Mouse (Mus musculus) ES-E14 (cell line): ENCODE data around the gene Thumpd2. TPM values are rescaled to one million over a fixed set of nuclear protein-coding genes. Genes with fewer than 3 reads are reported as not detected.

Experiments used
- DNase-seq: peaks from one replicate; pipeline ENCODE4 v3.0.0-alpha.2; 2013; ENCODE audit warnings: low read depth, low spot score
- H3K27ac ChIP-seq: 2 replicates; pipeline ENCODE4 v1.5.1; 2012; ENCODE audit warnings: low read depth, mild to moderate bottlenecking, low read length, moderate library complexity, mixed read lengths; ENCODE audit not compliant: poor library complexity, insufficient read depth, severe bottlenecking
- H3K36me3 ChIP-seq: 2 replicates; pipeline ENCODE4 v1.6.1; 2012; ENCODE audit warnings: mild to moderate bottlenecking, low read length, moderate library complexity, mixed read lengths; ENCODE audit not compliant: control insufficient read depth, poor library complexity, insufficient read depth, severe bottlenecking
- H3K4me1 ChIP-seq, 2 experiments: fragments of 150-350 bp in 1 of 2; sonication (generic) in 1 of 2; 2 replicates each; pipeline ENCODE4 v1.6.1; 2012; ENCODE audit warnings: low read length in 2 of 2, mild to moderate bottlenecking in 1 of 2, mixed read lengths in 1 of 2; ENCODE audit not compliant: control insufficient read depth in 2 of 2, insufficient read depth in 2 of 2, poor library complexity in 1 of 2
- H3K4me3 ChIP-seq, 2 experiments: fragments of 150-350 bp in 1 of 2; sonication (generic) in 1 of 2; 2 replicates each; pipeline ENCODE4 v1.5.1; 2012; ENCODE audit warnings: low read length in 2 of 2, low read depth in 1 of 2, mild to moderate bottlenecking in 1 of 2, mixed read lengths in 1 of 2; ENCODE audit not compliant: insufficient read depth in 1 of 2, poor library complexity in 1 of 2, severe bottlenecking in 1 of 2
- H3K9ac ChIP-seq: 2 replicates; pipeline ENCODE4 v1.6.1; 2012; ENCODE audit warnings: low read depth, mild to moderate bottlenecking, low read length, mixed read lengths; ENCODE audit not compliant: poor library complexity, insufficient read depth, severe bottlenecking
- H3K9me3 ChIP-seq: fragments of 150-350 bp; sonication (generic); 2 replicates; pipeline ENCODE4 v1.6.1; 2012; ENCODE audit warnings: low read depth, mild to moderate bottlenecking, low read length; ENCODE audit not compliant: control insufficient read depth, insufficient read depth
- CHD2 ChIP-seq: IDR thresholded peaks from 2 replicates; pipeline ENCODE4 v1.6.1; 2014; ENCODE audit warnings: mild to moderate bottlenecking, low read depth, low read length, inconsistent platforms
- HCFC1 ChIP-seq: IDR thresholded peaks from 2 replicates; pipeline ENCODE4 v1.6.1; 2012; ENCODE audit warnings: low read length, inconsistent platforms, borderline replicate concordance; ENCODE audit not compliant: insufficient read depth
- MAFK ChIP-seq: IDR thresholded peaks from 2 replicates; pipeline ENCODE4 v1.6.1; 2014; ENCODE audit warnings: mild to moderate bottlenecking, low read depth, low read length, inconsistent platforms; ENCODE audit not compliant: insufficient read depth
- ZC3H11A ChIP-seq: IDR thresholded peaks from 2 replicates; pipeline ENCODE4 v1.6.1; 2012; ENCODE audit warnings: low read depth, mild to moderate bottlenecking, inconsistent platforms, low read length, borderline replicate concordance
- ZNF384 ChIP-seq: IDR thresholded peaks from 2 replicates; pipeline ENCODE4 v1.6.1; 2012; ENCODE audit warnings: low read depth, low read length, inconsistent platforms
- in situ Hi-C, 2 experiments: fragments of 600-800 bp; cut with MboI; formaldehyde crosslinking; loops; one replicate each; pipeline ENCODE4 v1.15.1; 2025; ENCODE audit warnings: low sequenced_read_pairs in 2 of 2, inconsistent platforms in 1 of 2; ENCODE audit not compliant: unreplicated experiment in 2 of 2
- total RNA-seq: library from RNA; depleted of rRNA; stranded (reverse); fragments of 300-350 nt; gene quantifications from 2 replicates; pipeline ENCODE4 v1.2.3, GENCODE M21; 2012

The Thumpd2 gene
- total RNA-seq, 1 experiment, result 7.1 TPM

GRCm38 (mm10) chr17:81062349-81062871 lies 2.5 kb downstream of the Thumpd2 start:
- Histone ChIP-seq H3K27ac (no peak overlapping the region), H3K9ac (no peak overlapping the region), H3K36me3 (peaks cover 7% of the 10 kb centered on the region; the same call in 1 of the 2 replicates), H3K9me3 (peaks cover 2% of the 10 kb centered on the region; the same call in 1 of the 2 replicates), H3K4me3 (no peak overlapping the region), H3K4me1 (no peaks in the 10 kb centered on the region)
- TF ChIP-seq ZNF384 (no peak), CHD2 (no peak), HCFC1 (no peak), MAFK (no peak)
- DNase-seq, result no peak
- in situ Hi-C loops, result no loop called here

- in situ Hi-C loops, result no loop called here
- H3K4me3 ChIP-seq, result no peak overlapping the region
- no peaks in the 10 kb centered on the region for H3K4me1 ChIP-seq
- no peak overlapping the region for H3K27ac ChIP-seq
- H3K36me3 ChIP-seq, result peaks cover 7% of the 10 kb centered on the region
- no peak for DNase-seq
- H3K9me3 ChIP-seq, result no peaks in the 10 kb centered on the region
- TF ChIP-seq ZNF384 (no peak), MAFK (no peak), ZC3H11A (no peak), CHD2 (no peak), HCFC1 (no peak)
- H3K9ac ChIP-seq, result no peak overlapping the region
Observed at GRCm38 (mm10) chr17:81056796-81057381, 8.0 kb downstream of the Thumpd2 start.

DNA sequence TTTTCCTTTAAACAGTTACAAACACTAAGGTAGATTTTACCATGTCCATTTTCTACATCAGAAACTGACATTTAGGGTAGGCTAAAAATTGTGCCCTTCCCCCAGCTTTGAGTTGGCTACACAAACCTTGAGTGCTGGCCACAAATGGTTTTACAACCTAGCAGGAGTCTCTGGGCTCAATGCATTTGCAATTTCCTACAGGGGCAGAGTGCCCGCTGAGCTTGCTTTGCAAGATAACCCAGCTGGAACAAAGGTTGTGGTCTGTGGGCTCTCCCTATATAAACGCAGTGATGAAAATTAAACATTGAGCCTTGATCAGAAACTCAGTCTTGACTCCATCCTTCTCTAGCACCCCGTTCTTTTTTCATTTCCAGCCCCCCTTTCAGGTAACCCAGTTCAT lies 8.8 kb downstream of the Thumpd2 start:
- in situ Hi-C loops, result no loop called here
- Histone ChIP-seq H3K4me3 (no peak overlapping the region), H3K9ac (no peak overlapping the region), H3K27ac (no peak overlapping the region), H3K36me3 (peaks cover 7% of the 10 kb centered on the region), H3K9me3 (no peaks in the 10 kb centered on the region), H3K4me1 (no peaks in the 10 kb centered on the region)
- TF ChIP-seq CHD2, result no peak
- no peak for TF ChIP-seq HCFC1
- TF ChIP-seq ZNF384, result no peak
- no peak for TF ChIP-seq ZC3H11A
- TF ChIP-seq MAFK, result no peak
- DNase-seq, result no peak

DNA sequence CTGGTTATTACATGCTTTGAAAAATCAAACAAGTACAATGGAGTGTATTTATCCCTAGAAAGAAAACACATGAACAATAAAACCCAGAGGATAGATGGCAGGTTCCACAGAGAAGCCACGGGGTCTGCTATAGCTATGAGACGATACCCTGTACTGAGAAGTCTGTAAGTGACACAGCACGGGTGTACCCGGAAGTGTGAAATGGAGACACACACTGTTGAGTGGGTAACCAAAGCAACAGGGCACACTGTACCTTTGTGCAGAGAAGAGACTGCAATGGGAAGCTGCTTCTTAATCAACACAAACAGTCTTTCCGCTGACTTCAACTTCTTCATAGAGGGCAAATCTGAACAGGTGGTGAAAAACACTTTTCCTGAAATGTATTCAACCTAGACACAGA lies 9.4 kb downstream of the Thumpd2 start:
- in situ Hi-C loops, result no loop called here
- TF ChIP-seq MAFK, result no peak
- no peak for TF ChIP-seq CHD2
- TF ChIP-seq ZNF384, result no peak
- TF ChIP-seq ZC3H11A, result no peak
- no peak for TF ChIP-seq HCFC1

GRCm38 (mm10) chr17:81053274-81053673 lies 11.6 kb downstream of the Thumpd2 start:
- DNase-seq, result no peak
- Histone ChIP-seq H3K9me3 (no peaks in the 10 kb centered on the region), H3K36me3 (peaks cover 6% of the 10 kb centered on the region), H3K4me3 (no peak overlapping the region), H3K27ac (no peak overlapping the region), H3K9ac (no peak overlapping the region), H3K4me1 (no peaks in the 10 kb centered on the region)
- TF ChIP-seq ZC3H11A, result no peak
- no peak for TF ChIP-seq MAFK
- no peak for TF ChIP-seq ZNF384
- no peak for TF ChIP-seq HCFC1
- no peak for TF ChIP-seq CHD2
- in situ Hi-C loops, result no loop called here

More for the DNA sequence above, 9.4 kb downstream of the Thumpd2 start:
- DNase-seq, result no peak
- Histone ChIP-seq H3K27ac (no peak overlapping the region), H3K9ac (no peak overlapping the region), H3K4me3 (no peak overlapping the region), H3K9me3 (no peaks in the 10 kb centered on the region), H3K36me3 (peaks cover 7% of the 10 kb centered on the region), H3K4me1 (no peaks in the 10 kb centered on the region)
